Mouse (Mus musculus) small intestine, adult 2 months (tissue): ENCODE results near the gene Zfp933. TPM values are rescaled to one million over a fixed set of nuclear protein-coding genes. Genes with fewer than 3 reads are reported as not detected.
"Not testable (repeated sequence)": the region's sequence is repeated elsewhere in the genome, so short reads cannot be mapped to it uniquely, and the experiment has no call there.

Source experiments
- H3K27ac ChIP-seq: fragments of 200-500 bp; 2 replicates; pipeline ENCODE4 v1.5.1; 2012; ENCODE audit warnings: low read depth, low read length, control low read depth, inconsistent platforms; ENCODE audit not compliant: insufficient read depth
- H3K27me3 ChIP-seq: fragments of 200-500 bp; 2 replicates; pipeline ENCODE4 v1.6.1; 2012; ENCODE audit warnings: mild to moderate bottlenecking, moderate library complexity, low read length, inconsistent platforms; ENCODE audit not compliant: control insufficient read depth, insufficient read depth
- H3K36me3 ChIP-seq: fragments of 200-500 bp; 2 replicates; pipeline ENCODE4 v1.6.1; 2012; ENCODE audit warnings: mild to moderate bottlenecking, low read length, control low read depth, inconsistent platforms; ENCODE audit not compliant: control insufficient read depth, insufficient read depth
- H3K4me1 ChIP-seq: fragments of 200-500 bp; 2 replicates; pipeline ENCODE4 v1.6.1; 2012; ENCODE audit warnings: low read length, inconsistent platforms, mixed read lengths; ENCODE audit not compliant: control insufficient read depth, insufficient read depth, insufficient read length
- H3K4me3 ChIP-seq: fragments of 200-500 bp; 2 replicates; pipeline ENCODE4 v1.5.1; 2012; ENCODE audit warnings: low read depth, mild to moderate bottlenecking, control low read depth, inconsistent platforms, low read length, moderate library complexity
- CTCF ChIP-seq: fragments of 200-500 bp; IDR thresholded peaks from 2 replicates; pipeline ENCODE4 v1.5.1; 2012; ENCODE audit warnings: low read depth, mild to moderate bottlenecking, control low read depth, inconsistent platforms, low read length, moderate library complexity, mixed read lengths; ENCODE audit not compliant: insufficient replicate concordance, insufficient read length; ENCODE audit errors: extremely low read depth
- POLR2A ChIP-seq: fragments of 200-500 bp; IDR thresholded peaks from 2 replicates; pipeline ENCODE4 v1.6.1; 2012; ENCODE audit warnings: low read depth, mild to moderate bottlenecking, control low read depth, inconsistent platforms, low read length, moderate library complexity
- WGBS: fragments of 180-500 bp; shearing (Covaris S2); methylation state at CpG from one replicate; pipeline ENCODE4 v1.1.7; 2018; 5-methylcytosine and 5-hydroxymethylcytosine counted together
- polyA plus RNA-seq: library from polyadenylated mRNA; depleted of rRNA; stranded (reverse); fragments of >200 nt; gene quantifications from 2 replicates; pipeline ENCODE4 v1.2.3, GENCODE M21; 2012

Zfp933 gene
- polyA plus RNA-seq, 1 experiment, result 0.13 TPM

- WGBS, result 77% methylated on average over 4 of the region's 4 CpGs
- Histone ChIP-seq H3K4me1 (peaks cover 8% of the 10 kb centered on the region; the same call in 1 of the 2 replicates), H3K4me3 (no peak overlapping the region), H3K36me3 (peaks cover 67% of the 10 kb centered on the region), H3K27ac (no peak overlapping the region; the same call in 1 of the 2 replicates), H3K27me3 (no peaks in the 10 kb centered on the region)
- TF ChIP-seq POLR2A (no peak), CTCF (no peak)
Measured at GRCm38 (mm10) chr4:147875852-147876575, 27.8 kb upstream of the Zfp933 start.

DNA sequence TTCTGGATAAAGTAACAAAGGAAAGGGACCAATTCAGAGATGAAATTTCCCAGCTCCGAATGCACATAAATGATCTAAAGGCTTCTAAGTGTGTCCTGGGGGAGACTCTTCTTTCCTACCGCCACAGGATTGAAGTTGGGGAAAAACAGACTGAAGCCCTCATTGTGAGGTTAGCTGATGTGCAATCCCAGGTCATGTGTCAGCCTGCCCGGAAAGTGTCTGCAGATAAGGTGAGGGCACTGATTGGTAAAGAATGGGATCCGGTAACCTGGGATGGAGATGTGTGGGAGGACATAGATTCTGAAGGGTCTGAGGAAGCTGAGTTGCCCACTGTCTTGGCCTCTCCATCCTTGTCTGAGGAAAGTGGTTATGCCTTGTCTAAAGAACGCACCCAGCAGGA is 21.1 kb upstream of the Zfp933 start:
- Histone ChIP-seq H3K36me3 (peaks cover 20% of the 10 kb centered on the region), H3K27ac (peak overlapping the region; percentile 65; the same call in 1 of the 2 replicates)

DNA sequence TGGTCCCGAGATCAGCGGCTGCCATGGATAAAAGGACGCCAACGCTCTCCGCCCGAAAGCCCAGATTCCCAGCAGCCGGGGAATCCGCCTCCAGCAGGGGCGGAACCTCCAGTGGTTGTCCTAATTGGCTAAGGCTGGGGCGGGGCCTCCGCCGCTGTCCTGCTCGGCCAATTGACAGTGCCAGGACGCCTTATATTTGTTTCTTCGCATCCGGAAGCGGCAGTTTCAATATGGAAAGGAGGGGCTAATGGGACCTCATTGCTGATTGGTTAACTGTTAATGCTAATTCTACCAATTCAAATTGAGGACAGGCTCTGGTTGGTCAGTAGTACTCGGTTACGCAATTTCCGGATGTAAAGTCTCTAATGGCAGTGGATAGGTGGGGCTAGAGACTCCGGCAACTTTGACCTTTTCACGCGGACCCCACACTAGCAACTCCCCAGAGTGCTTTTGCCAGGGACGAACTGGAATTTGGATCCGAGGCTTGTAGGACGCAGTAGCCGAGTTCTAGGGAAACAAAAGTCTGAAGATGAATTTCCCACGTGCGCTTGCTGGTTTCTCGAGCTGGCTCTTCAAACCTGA is 20.4 kb upstream of the Zfp933 start, which contains the start of the genes Miip and Fv1:
TSS of gene Miip (minus strand) at position 367 of the 582 bp plus-strand sequence.
TSS of gene Fv1 (plus strand) at position 530 of the 582 bp plus-strand sequence.
- TF ChIP-seq CTCF (no peak), POLR2A (peak; percentile 71; the same call in 1 of the 2 replicates)

More for the DNA sequence above, 21.1 kb upstream of the Zfp933 start:
- peaks cover 15% of the 10 kb centered on the region; the same call in 1 of the 2 replicates for H3K4me1 ChIP-seq
- 6% methylated on average over 5 of the region's 5 CpGs for WGBS
- TF ChIP-seq CTCF (no peak), POLR2A (no peak)
- peak overlapping the region; percentile 76 for H3K4me3 ChIP-seq
- H3K27me3 ChIP-seq, result no peaks in the 10 kb centered on the region

DNA sequence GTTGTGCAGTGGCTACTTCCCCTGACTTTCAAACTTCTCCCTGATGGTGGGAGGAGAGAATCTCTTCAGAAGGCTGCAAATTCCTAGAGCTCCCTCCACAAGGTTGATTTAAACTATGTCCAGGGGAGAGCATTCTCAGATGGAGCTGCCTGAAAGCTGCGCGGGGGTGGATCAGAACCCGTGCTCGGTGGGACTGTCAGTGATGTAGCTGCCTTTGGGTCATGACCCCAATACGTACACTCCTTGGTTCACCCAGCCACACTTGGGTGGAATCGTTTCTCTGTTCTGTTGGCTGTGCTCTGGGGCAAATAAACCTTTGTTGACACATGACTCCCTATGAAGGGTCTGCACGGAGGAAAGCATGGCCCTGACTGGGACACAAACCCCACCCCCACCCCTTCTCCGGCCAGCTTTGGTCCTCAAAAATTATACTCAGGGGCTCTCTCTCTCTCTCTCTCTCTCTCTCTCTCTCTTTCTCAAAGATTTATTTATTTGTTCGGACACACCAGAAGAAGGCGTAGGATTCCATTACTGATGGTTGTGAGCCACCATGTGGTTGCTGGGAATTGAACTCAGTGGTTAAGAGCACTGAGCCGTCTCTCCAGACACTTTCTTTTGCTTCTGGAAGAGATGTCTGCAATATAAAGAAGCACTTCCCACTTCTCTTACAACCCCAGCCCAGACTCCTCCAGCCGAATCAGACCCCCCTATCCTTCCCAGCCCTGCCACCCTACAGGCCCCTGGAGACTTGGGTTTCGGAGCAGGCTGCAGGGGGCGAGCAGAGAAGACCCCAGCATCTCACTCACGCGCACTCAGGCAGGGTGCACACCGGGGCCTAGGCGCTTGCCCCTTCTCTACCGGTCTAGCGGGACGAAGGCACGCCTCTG is 19.6 kb upstream of the Zfp933 start:
- Histone ChIP-seq H3K4me1 (peaks cover 15% of the 10 kb centered on the region; the same call in 1 of the 2 replicates), H3K27ac (peak overlapping the region; percentile 21), H3K36me3 (peaks cover 14% of the 10 kb centered on the region), H3K4me3 (peak overlapping the region; percentile 75), H3K27me3 (no peaks in the 10 kb centered on the region)
- TF ChIP-seq CTCF, result no peak
- no peak; the same call in 1 of the 2 replicates for TF ChIP-seq POLR2A
- WGBS, result 2% methylated on average over 22 of the region's 22 CpGs

More for the DNA sequence above, 20.4 kb upstream of the Zfp933 start, which contains the start of the genes Miip and Fv1:
- peak within 1 kb of the TSS; percentile 76 for H3K4me3 ChIP-seq
- peak within 1 kb of the TSS; percentile 65 for H3K27ac ChIP-seq
- H3K4me1 ChIP-seq, result peaks cover 15% of the 10 kb centered on the region; the same call in 1 of the 2 replicates
- no peaks in the 10 kb centered on the region for H3K27me3 ChIP-seq
- WGBS, result under 1% methylated on average over 30 of the region's 30 CpGs
- peaks cover 21% of the 10 kb centered on the region for H3K36me3 ChIP-seq

GRCm38 (mm10) chr4:147866793-147867192 is 18.6 kb upstream of the Zfp933 start:
- not testable (repeated sequence) for H3K27me3 ChIP-seq, H3K4me3 ChIP-seq, H3K27ac ChIP-seq
- Histone ChIP-seq H3K36me3 (peaks cover 16% of the 10 kb centered on the region), H3K4me1 (peaks cover 15% of the 10 kb centered on the region; the same call in 1 of the 2 replicates)
- 43% methylated on average over 3 of the region's 3 CpGs for WGBS

- WGBS, result 95% methylated on average over 9 of the region's 9 CpGs
- H3K4me3 ChIP-seq, result no peak overlapping the region
- TF ChIP-seq CTCF, result no peak
- peaks cover 20% of the 10 kb centered on the region for H3K36me3 ChIP-seq
- peaks cover 15% of the 10 kb centered on the region; the same call in 1 of the 2 replicates for H3K4me1 ChIP-seq
- no peak overlapping the region for H3K27ac ChIP-seq
- no peaks in the 10 kb centered on the region for H3K27me3 ChIP-seq
Measured at GRCm38 (mm10) chr4:147866056-147866455, 17.9 kb upstream of the Zfp933 start.
